Mouse (Mus musculus): ENCODE measurements around the gene Alpl. TPM values are rescaled to one million over a fixed set of nuclear protein-coding genes. Genes with fewer than 3 reads are reported as not detected.
A peak's percentile ranks its signal among the peaks of the same experiment; 100 is the strongest.

Alpl gene
- polyA plus RNA-seq, 1 experiment from 2014 or later, result 3.0 TPM

- peak; percentile 56 for DNase-seq (ENCODE audit: low spot score)
- H3K36me3 ChIP-seq (ENCODE audit: insufficient read depth, low read length), result no peaks in the 10 kb centered on the region
- H3K27ac ChIP-seq (ENCODE audit: low read length), result no peak overlapping the region
- no peaks in the 10 kb centered on the region for H3K4me1 ChIP-seq (ENCODE audit: insufficient read depth, low read depth, low read length)
- no peaks in the 10 kb centered on the region for H3K9me3 ChIP-seq (ENCODE audit: low read length)
- H3K9ac ChIP-seq (replicated peaks; ENCODE audit: low read depth), result no peak overlapping the region
- H3K4me3 ChIP-seq (ENCODE audit: low read depth, low read length), result no peak overlapping the region
- peak; percentile 73 for ATAC-seq
- H3K4me2 ChIP-seq (replicated peaks; ENCODE audit: low read depth, low read length), result no peak overlapping the region
- WGBS, result 15% methylated on average over 3 of the region's 3 CpGs
- H3K27me3 ChIP-seq (replicated peaks; ENCODE audit: insufficient read depth, low read length), result no peaks in the 10 kb centered on the region
- TF ChIP-seq EP300 (IDR thresholded peaks at IDR 0.05), result no peak
- TF ChIP-seq CTCF (IDR thresholded peaks at IDR 0.05), result no peak
Measured at GRCm38 (mm10) chr4:137820721-137821120, 24.5 kb upstream of the Alpl start.

- Histone ChIP-seq H3K27ac (ENCODE audit: low read length) (no peak overlapping the region), H3K4me3 (ENCODE audit: low read depth, low read length) (no peak overlapping the region), H3K27me3 (replicated peaks; ENCODE audit: insufficient read depth, low read length) (no peaks in the 10 kb centered on the region), H3K9ac (replicated peaks; ENCODE audit: low read depth) (no peak overlapping the region), H3K4me2 (replicated peaks; ENCODE audit: low read depth, low read length) (no peak overlapping the region), H3K4me1 (ENCODE audit: insufficient read depth, low read depth, low read length) (no peaks in the 10 kb centered on the region), H3K36me3 (ENCODE audit: insufficient read depth, low read length) (no peaks in the 10 kb centered on the region), H3K9me3 (ENCODE audit: low read length) (no peaks in the 10 kb centered on the region)
- peak; percentile 45; the same call in 1 of the 2 replicates for TF ChIP-seq EP300 (IDR thresholded peaks at IDR 0.05)
- no peak for TF ChIP-seq CTCF (IDR thresholded peaks at IDR 0.05)
- WGBS, result 60% methylated on average over 2 of the region's 2 CpGs
- peak; percentile 74 for ATAC-seq
- peak; percentile 67 for DNase-seq (ENCODE audit: low spot score)
Measured at GRCm38 (mm10) chr4:137819487-137819886, 23.3 kb upstream of the Alpl start.

GRCm38 (mm10) chr4:137818341-137818740, 22.2 kb upstream of the Alpl start:
- Histone ChIP-seq H3K36me3 (ENCODE audit: insufficient read depth, low read length) (no peaks in the 10 kb centered on the region), H3K4me3 (ENCODE audit: low read depth, low read length) (no peak overlapping the region), H3K4me2 (replicated peaks; ENCODE audit: low read depth, low read length) (no peak overlapping the region), H3K9ac (replicated peaks; ENCODE audit: low read depth) (no peak overlapping the region), H3K27me3 (replicated peaks; ENCODE audit: insufficient read depth, low read length) (no peaks in the 10 kb centered on the region), H3K27ac (ENCODE audit: low read length) (no peak overlapping the region), H3K9me3 (ENCODE audit: low read length) (no peaks in the 10 kb centered on the region), H3K4me1 (ENCODE audit: insufficient read depth, low read depth, low read length) (no peaks in the 10 kb centered on the region)
- ATAC-seq (no peak), DNase-seq (ENCODE audit: low spot score) (no peak)
- TF ChIP-seq EP300 (IDR thresholded peaks at IDR 0.05) (no peak), CTCF (IDR thresholded peaks at IDR 0.05) (no peak)
- WGBS, result 77% methylated on average over 3 of the region's 3 CpGs

- 48% methylated on average over 7 of the region's 7 CpGs for WGBS
- H3K36me3 ChIP-seq (ENCODE audit: insufficient read depth, low read length), result no peaks in the 10 kb centered on the region
- H3K9me3 ChIP-seq (ENCODE audit: low read length), result no peaks in the 10 kb centered on the region
- TF ChIP-seq CTCF (IDR thresholded peaks at IDR 0.05) (no peak), EP300 (IDR thresholded peaks at IDR 0.05) (no peak)
- no peak overlapping the region for H3K4me2 ChIP-seq (replicated peaks; ENCODE audit: low read depth, low read length)
- H3K27me3 ChIP-seq (replicated peaks; ENCODE audit: insufficient read depth, low read length), result no peaks in the 10 kb centered on the region
- no peak for ATAC-seq
- no peak overlapping the region for H3K9ac ChIP-seq (replicated peaks; ENCODE audit: low read depth)
- H3K4me3 ChIP-seq (ENCODE audit: low read depth, low read length), result no peak overlapping the region
- no peaks in the 10 kb centered on the region for H3K4me1 ChIP-seq (ENCODE audit: insufficient read depth, low read depth, low read length)
- H3K27ac ChIP-seq (ENCODE audit: low read length), result no peak overlapping the region
- DNase-seq (ENCODE audit: low spot score), result no peak
Measured at GRCm38 (mm10) chr4:137816216-137816615, 20.0 kb upstream of the Alpl start.

GRCm38 (mm10) chr4:137815473-137815872, 19.3 kb upstream of the Alpl start:
- Histone ChIP-seq H3K4me3 (ENCODE audit: low read depth, low read length) (no peak overlapping the region), H3K27ac (ENCODE audit: low read length) (no peak overlapping the region), H3K27me3 (replicated peaks; ENCODE audit: insufficient read depth, low read length) (no peaks in the 10 kb centered on the region), H3K4me1 (ENCODE audit: insufficient read depth, low read depth, low read length) (no peaks in the 10 kb centered on the region), H3K36me3 (ENCODE audit: insufficient read depth, low read length) (no peaks in the 10 kb centered on the region), H3K9me3 (ENCODE audit: low read length) (no peaks in the 10 kb centered on the region), H3K4me2 (replicated peaks; ENCODE audit: low read depth, low read length) (no peak overlapping the region), H3K9ac (replicated peaks; ENCODE audit: low read depth) (no peak overlapping the region)
- no peak for TF ChIP-seq CTCF (IDR thresholded peaks at IDR 0.05)
- DNase-seq (ENCODE audit: low spot score) (no peak), ATAC-seq (no peak)
- WGBS, result 58% methylated on average over 3 of the region's 3 CpGs

- DNase-seq (ENCODE audit: low spot score) (no peak), ATAC-seq (no peak)
- no peak overlapping the region for H3K27ac ChIP-seq (ENCODE audit: low read length)
- WGBS, result 86% methylated on average over 7 of the region's 7 CpGs
- H3K4me1 ChIP-seq (ENCODE audit: insufficient read depth, low read depth, low read length), result no peaks in the 10 kb centered on the region
- no peak for TF ChIP-seq EP300 (IDR thresholded peaks at IDR 0.05)
- no peak for TF ChIP-seq CTCF (IDR thresholded peaks at IDR 0.05)
- no peak overlapping the region for H3K9ac ChIP-seq (replicated peaks; ENCODE audit: low read depth)
- H3K4me3 ChIP-seq (ENCODE audit: low read depth, low read length), result no peak overlapping the region
- H3K4me2 ChIP-seq (replicated peaks; ENCODE audit: low read depth, low read length), result no peak overlapping the region
- H3K27me3 ChIP-seq (replicated peaks; ENCODE audit: insufficient read depth, low read length), result no peaks in the 10 kb centered on the region
- no peaks in the 10 kb centered on the region for H3K9me3 ChIP-seq (ENCODE audit: low read length)
- H3K36me3 ChIP-seq (ENCODE audit: insufficient read depth, low read length), result no peaks in the 10 kb centered on the region
Measured at GRCm38 (mm10) chr4:137814140-137814539, 18.0 kb upstream of the Alpl start.
